Mouse (Mus musculus): ENCODE data around the gene Btk. TPM values are rescaled to one million over a fixed set of nuclear protein-coding genes. Genes with fewer than 3 reads are reported as not detected.

Gene Btk
- total and polyA plus RNA-seq, 3 experiments: 16.2 to 53.4 (median 38.1) TPM

DNA sequence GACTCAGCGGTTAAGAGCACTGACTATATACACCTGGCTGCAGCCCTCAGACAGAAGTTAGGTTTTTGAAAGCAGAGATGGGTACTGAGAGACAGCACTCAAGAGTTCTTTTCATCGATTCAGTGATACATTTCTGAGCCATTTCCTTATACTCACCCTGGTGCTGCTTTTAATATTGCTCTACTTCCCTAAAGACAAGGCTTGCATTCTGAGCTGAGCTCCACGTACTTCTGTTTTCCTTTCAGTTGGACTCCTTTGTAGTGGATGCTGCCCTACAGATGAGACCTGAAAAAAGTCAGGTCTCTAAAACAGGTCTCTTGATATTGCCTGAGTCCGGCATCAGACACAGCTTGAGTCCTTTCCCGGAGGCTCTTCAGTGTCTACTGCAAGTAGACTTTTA lies 49.3 kb upstream of the Btk start:
- TF ChIP-seq IRF4 (IDR thresholded peaks at IDR 0.05; ENCODE audit: low read depth, low read length): no peak
- TF ChIP-seq UBTF (IDR thresholded peaks at IDR 0.05; ENCODE audit: low read depth, low read length): no peak
- TF ChIP-seq ETS1 (conservative IDR thresholded peaks at IDR 0.05; ENCODE audit: low read depth, low read length): no peak
- TF ChIP-seq TCF12 (IDR thresholded peaks at IDR 0.05; ENCODE audit: low read depth, low read length): no peak
- TF ChIP-seq USF1 (IDR thresholded peaks at IDR 0.05; ENCODE audit: low read depth, low read length): no peak
- H3K79me2 ChIP-seq (replicated peaks; ENCODE audit: control insufficient read depth, extremely low read depth, insufficient read depth, poor library complexity, severe bottlenecking): no peaks in the 10 kb centered on the region
- H3K9me3 ChIP-seq (replicated peaks; ENCODE audit: low read length): no peaks in the 10 kb centered on the region
- no peak overlapping the region for H3K9ac ChIP-seq (ENCODE audit: insufficient read depth, low read depth)
- no peaks in the 10 kb centered on the region for H3K27me3 ChIP-seq (replicated peaks)
- no peak overlapping the region for H3K27ac ChIP-seq (ENCODE audit: insufficient read depth, low read depth)
- H3K4me2 ChIP-seq (ENCODE audit: insufficient read depth, low read depth, poor library complexity, severe bottlenecking): no peak overlapping the region
- dilution Hi-C loops (cut with MboI; ENCODE audit: extremely low pct_ligation_motif_present, extremely low pct_unique_long_range_greater_than_20kb, low sequenced_read_pairs) (no loop called here), in situ Hi-C loops (cut with MboI; ENCODE audit: low pct_ligation_motif_present, low pct_unique_long_range_greater_than_20kb, low sequenced_read_pairs) (loop anchor here (25.0 kb wide), 1 partner anchor 280 kb away; no protein-coding TSS in a partner anchor)
- H3K4me3 ChIP-seq (replicated peaks in 1 of 3; ENCODE audit: low read depth in 2 of 3, low read length in 2 of 3, poor library complexity in 1 of 3): no peak overlapping the region
- no peak for DNase-seq (ENCODE audit: extremely low read depth)
- 0 out of 4 replicates have a peak, but pooled peaks cover 0 to 6% of the 10 kb centered on the region in 2 experiments for H3K4me1 ChIP-seq (ENCODE audit: control insufficient read depth in 1 of 2, insufficient read depth in 2 of 2)
- no peaks in the 10 kb centered on the region for H3K36me3 ChIP-seq (replicated peaks in 1 of 2; ENCODE audit: control insufficient read depth in 1 of 2, insufficient read depth in 1 of 2, low read length in 1 of 2)

DNA sequence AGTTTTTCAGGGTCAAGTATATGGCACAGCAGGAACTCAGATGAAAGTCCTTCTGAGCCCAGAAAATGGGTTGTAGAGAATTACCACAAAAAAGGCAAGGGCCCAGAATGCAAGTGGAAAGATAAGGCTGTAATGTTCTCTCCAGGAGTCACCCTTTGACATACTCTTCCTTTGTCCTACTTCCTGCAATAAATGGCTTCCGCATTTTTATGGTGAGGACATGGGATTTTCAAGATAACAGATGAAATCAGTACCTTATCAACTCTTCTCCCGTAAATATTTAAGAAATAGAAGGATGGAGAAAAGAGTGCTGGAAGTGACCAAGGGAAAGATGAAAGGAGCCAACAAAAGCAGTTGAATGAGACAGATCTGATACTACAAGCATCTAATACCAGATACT lies 44.8 kb upstream of the Btk start:
- Histone ChIP-seq H3K79me2 (replicated peaks; ENCODE audit: control insufficient read depth, extremely low read depth, insufficient read depth, poor library complexity, severe bottlenecking) (no peaks in the 10 kb centered on the region), H3K9ac (ENCODE audit: insufficient read depth, low read depth) (no peak overlapping the region), H3K4me1 (ENCODE audit: control insufficient read depth in 1 of 2, insufficient read depth in 2 of 2) (no peaks in the 10 kb centered on the region), H3K4me2 (ENCODE audit: insufficient read depth, low read depth, poor library complexity, severe bottlenecking) (no peak overlapping the region), H3K36me3 (replicated peaks in 1 of 2; ENCODE audit: control insufficient read depth in 1 of 2, insufficient read depth in 1 of 2, low read length in 1 of 2) (no peaks in the 10 kb centered on the region), H3K27me3 (replicated peaks) (no peaks in the 10 kb centered on the region), H3K4me3 (replicated peaks in 1 of 3; ENCODE audit: low read depth in 2 of 3, low read length in 2 of 3, poor library complexity in 1 of 3) (no peak overlapping the region), H3K27ac (ENCODE audit: insufficient read depth, low read depth) (no peak overlapping the region), H3K9me3 (replicated peaks; ENCODE audit: low read length) (no peaks in the 10 kb centered on the region)
- dilution Hi-C loops (cut with MboI; ENCODE audit: extremely low pct_ligation_motif_present, extremely low pct_unique_long_range_greater_than_20kb, low sequenced_read_pairs) (no loop called here), in situ Hi-C loops (cut with MboI; ENCODE audit: low pct_ligation_motif_present, low pct_unique_long_range_greater_than_20kb, low sequenced_read_pairs) (loop anchor here (25.0 kb wide), 1 partner anchor 284 kb away; no protein-coding TSS in a partner anchor)
- DNase-seq (ENCODE audit: extremely low read depth): no peak
- TF ChIP-seq KAT2A (IDR thresholded peaks at IDR 0.05; ENCODE audit: insufficient replicate concordance, low read length): no peak
- TF ChIP-seq ETS1 (conservative IDR thresholded peaks at IDR 0.05; ENCODE audit: low read depth, low read length): no peak
- no peak for TF ChIP-seq POLR2AphosphoS2 (IDR thresholded peaks at IDR 0.05; ENCODE audit: low read depth, low read length)
- no peak for TF ChIP-seq JUND (conservative IDR thresholded peaks at IDR 0.05; ENCODE audit: low read depth, low read length)
- no peak for TF ChIP-seq TBP (conservative IDR thresholded peaks at IDR 0.05; ENCODE audit: low read depth, low read length)

DNA sequence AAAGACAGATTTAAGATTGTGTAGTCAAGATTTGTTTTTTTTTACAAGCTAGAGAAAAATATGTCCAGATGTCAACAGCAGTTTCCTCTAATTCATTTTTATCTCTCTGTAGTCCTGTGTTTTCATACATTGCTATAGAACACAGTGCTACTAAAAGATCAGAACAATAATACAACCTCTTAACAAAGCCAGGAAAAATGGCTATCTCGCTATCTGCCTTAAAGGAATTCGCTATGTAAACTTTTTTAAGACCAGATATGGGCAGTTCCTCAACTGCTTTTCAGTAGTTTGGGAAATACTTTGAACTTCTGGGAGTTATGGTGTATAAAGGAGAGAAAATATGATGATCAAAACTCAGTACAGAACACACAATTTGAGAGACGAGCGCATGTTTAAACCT lies 40.0 kb upstream of the Btk start:
- no peak overlapping the region for H3K4me3 ChIP-seq (replicated peaks in 1 of 3; ENCODE audit: low read depth in 2 of 3, low read length in 2 of 3, poor library complexity in 1 of 3)
- no peaks in the 10 kb centered on the region for H3K27me3 ChIP-seq (replicated peaks)
- H3K9ac ChIP-seq (ENCODE audit: insufficient read depth, low read depth): no peak overlapping the region
- H3K36me3 ChIP-seq (replicated peaks in 1 of 2; ENCODE audit: control insufficient read depth in 1 of 2, insufficient read depth in 1 of 2, low read length in 1 of 2): no peaks in the 10 kb centered on the region
- H3K79me2 ChIP-seq (replicated peaks; ENCODE audit: control insufficient read depth, extremely low read depth, insufficient read depth, poor library complexity, severe bottlenecking): no peaks in the 10 kb centered on the region
- in situ Hi-C loops (cut with MboI; ENCODE audit: low pct_ligation_motif_present, low pct_unique_long_range_greater_than_20kb, low sequenced_read_pairs) (no loop called here), dilution Hi-C loops (cut with MboI; ENCODE audit: extremely low pct_ligation_motif_present, extremely low pct_unique_long_range_greater_than_20kb, low sequenced_read_pairs) (no loop called here)
- no peak overlapping the region for H3K27ac ChIP-seq (ENCODE audit: insufficient read depth, low read depth)
- no peak for DNase-seq (ENCODE audit: extremely low read depth)
- no peaks in the 10 kb centered on the region for H3K9me3 ChIP-seq (replicated peaks; ENCODE audit: low read length)
- no peak overlapping the region for H3K4me2 ChIP-seq (ENCODE audit: insufficient read depth, low read depth, poor library complexity, severe bottlenecking)
- H3K4me1 ChIP-seq (ENCODE audit: control insufficient read depth in 1 of 2, insufficient read depth in 2 of 2): no peaks in the 10 kb centered on the region
- TF ChIP-seq UBTF (IDR thresholded peaks at IDR 0.05; ENCODE audit: low read depth, low read length) (no peak), USF2 (conservative IDR thresholded peaks at IDR 0.05; ENCODE audit: low read depth, low read length) (no peak), CTCF (conservative IDR thresholded peaks at IDR 0.05 in 1 of 2, IDR thresholded peaks at IDR 0.05 in 1 of 2; ENCODE audit: low read depth in 2 of 2, low read length in 2 of 2) (no peak), EP300 (IDR thresholded peaks at IDR 0.05; ENCODE audit: low read length) (no peak), MXI1 (IDR thresholded peaks at IDR 0.05; ENCODE audit: low read depth, low read length) (no peak), USF1 (IDR thresholded peaks at IDR 0.05; ENCODE audit: low read depth, low read length) (no peak), TBP (conservative IDR thresholded peaks at IDR 0.05; ENCODE audit: low read depth, low read length) (no peak), BHLHE40 (IDR thresholded peaks at IDR 0.05; ENCODE audit: low read depth, low read length) (no peak), E2F4 (IDR thresholded peaks at IDR 0.05; ENCODE audit: insufficient replicate concordance, low read depth, low read length) (no peak), ZMIZ1 (IDR thresholded peaks at IDR 0.05; ENCODE audit: low read depth, low read length) (no peak), TCF12 (IDR thresholded peaks at IDR 0.05; ENCODE audit: low read depth, low read length) (no peak), HCFC1 (IDR thresholded peaks at IDR 0.05; ENCODE audit: low read depth, low read length) (no peak), NELFE (IDR thresholded peaks at IDR 0.05; ENCODE audit: low read depth, low read length) (no peak), IRF4 (IDR thresholded peaks at IDR 0.05; ENCODE audit: low read depth, low read length) (no peak), MAZ (IDR thresholded peaks at IDR 0.05; ENCODE audit: low read depth, low read length) (no peak), MAFK (IDR thresholded peaks at IDR 0.05; ENCODE audit: insufficient replicate concordance, low read length) (no peak), ZNF384 (IDR thresholded peaks at IDR 0.05; ENCODE audit: low read depth, low read length) (no peak)
